Mouse (Mus musculus): ENCODE results near the gene Snw1. TPM values are rescaled to one million over a fixed set of nuclear protein-coding genes. Genes with fewer than 3 reads are reported as not detected.

Gene Snw1
- polyA plus RNA-seq, 1 experiment from 2014 or later, result 102 TPM

GRCm38 (mm10) chr12:87399119-87399819, 72.8 kb downstream of the Snw1 start:
- WGBS, result 80% methylated on average over 10 of the region's 10 CpGs
- ATAC-seq (ENCODE audit: low read depth), result no peak
- Histone ChIP-seq H3K27me3 (replicated peaks; ENCODE audit: control insufficient read depth, insufficient read depth, low read length) (no peaks in the 10 kb centered on the region), H3K4me2 (ENCODE audit: low read depth, low read length) (no peak overlapping the region), H3K27ac (replicated peaks; ENCODE audit: low read depth, low read length) (no peak overlapping the region), H3K4me1 (ENCODE audit: control insufficient read depth, insufficient read depth, low read length) (no peaks in the 10 kb centered on the region), H3K9me3 (ENCODE audit: control insufficient read depth, low read length) (no peaks in the 10 kb centered on the region), H3K9ac (ENCODE audit: low read depth, low read length) (no peak overlapping the region), H3K36me3 (ENCODE audit: control insufficient read depth, insufficient read depth, low read length) (no peaks in the 10 kb centered on the region), H3K4me3 (ENCODE audit: low read depth, low read length) (no peak overlapping the region)
- DNase-seq (ENCODE audit: low spot score), result no peak

Small RNAs within 50 kb of the gene (microRNA-seq; reads per million reads assigned to microRNA genes)
- gene Mir3068 (ENCODE audit: borderline number of aligned reads), result 40.0 reads per million, percentile 41 among the genes with 10 or more reads in this experiment

Other genes with a start within 250 kb of the Snw1 start
- gene Noxred1, start 233.5 kb downstream of the Snw1 start, polyA plus RNA-seq (2014; fragmentation: Nextera tagmentation; extraction: Ambion mirVana), result 0.37 and 0.72 TPM in 2 replicates
- gene Vipas39, start 206.0 kb downstream of the Snw1 start, polyA plus RNA-seq (2014; fragmentation: Nextera tagmentation; extraction: Ambion mirVana), result 35.1 and 45.5 TPM in 2 replicates
- gene Ahsa1, start 205.8 kb downstream of the Snw1 start, polyA plus RNA-seq (2014; fragmentation: Nextera tagmentation; extraction: Ambion mirVana), result 182 and 187 TPM in 2 replicates
- 0.75 and 0.92 TPM in 2 replicates for gene Ism2, start 172.6 kb downstream of the Snw1 start, polyA plus RNA-seq (2014; fragmentation: Nextera tagmentation; extraction: Ambion mirVana)
- gene Sptlc2, start 83.9 kb downstream of the Snw1 start, polyA plus RNA-seq (2014; fragmentation: Nextera tagmentation; extraction: Ambion mirVana), result 73.3 and 77.1 TPM in 2 replicates
- 282 and 304 TPM in 2 replicates for gene Slirp, start 28.4 kb downstream of the Snw1 start, polyA plus RNA-seq (2014; fragmentation: Nextera tagmentation; extraction: Ambion mirVana)
- gene Alkbh1, start 28.3 kb downstream of the Snw1 start, polyA plus RNA-seq (2014; fragmentation: Nextera tagmentation; extraction: Ambion mirVana), result 36.7 and 39.4 TPM in 2 replicates
- gene Gm5788, start 22.4 kb upstream of the Snw1 start, polyA plus RNA-seq (2014; fragmentation: Nextera tagmentation; extraction: Ambion mirVana), result not detected in 2 replicates
- gene Gm8300, start 42.0 kb upstream of the Snw1 start, polyA plus RNA-seq (2014; fragmentation: Nextera tagmentation; extraction: Ambion mirVana), result not detected in 2 replicates
- not detected in 2 replicates for gene Oog1, start 130.4 kb upstream of the Snw1 start, polyA plus RNA-seq (2014; fragmentation: Nextera tagmentation; extraction: Ambion mirVana)
- not detected in 2 replicates for gene Gm4027, start 146.6 kb upstream of the Snw1 start, polyA plus RNA-seq (2014; fragmentation: Nextera tagmentation; extraction: Ambion mirVana)
- gene Gm16381, start 172.3 kb upstream of the Snw1 start, polyA plus RNA-seq (2014; fragmentation: Nextera tagmentation; extraction: Ambion mirVana), result not detected in 2 replicates